Mouse (Mus musculus): ENCODE data around the gene Hibch.
"Not testable (repeated sequence)": the region's sequence is repeated elsewhere in the genome, so short reads cannot be mapped to it uniquely, and the experiment has no call there.

Gene Hibch

DNA sequence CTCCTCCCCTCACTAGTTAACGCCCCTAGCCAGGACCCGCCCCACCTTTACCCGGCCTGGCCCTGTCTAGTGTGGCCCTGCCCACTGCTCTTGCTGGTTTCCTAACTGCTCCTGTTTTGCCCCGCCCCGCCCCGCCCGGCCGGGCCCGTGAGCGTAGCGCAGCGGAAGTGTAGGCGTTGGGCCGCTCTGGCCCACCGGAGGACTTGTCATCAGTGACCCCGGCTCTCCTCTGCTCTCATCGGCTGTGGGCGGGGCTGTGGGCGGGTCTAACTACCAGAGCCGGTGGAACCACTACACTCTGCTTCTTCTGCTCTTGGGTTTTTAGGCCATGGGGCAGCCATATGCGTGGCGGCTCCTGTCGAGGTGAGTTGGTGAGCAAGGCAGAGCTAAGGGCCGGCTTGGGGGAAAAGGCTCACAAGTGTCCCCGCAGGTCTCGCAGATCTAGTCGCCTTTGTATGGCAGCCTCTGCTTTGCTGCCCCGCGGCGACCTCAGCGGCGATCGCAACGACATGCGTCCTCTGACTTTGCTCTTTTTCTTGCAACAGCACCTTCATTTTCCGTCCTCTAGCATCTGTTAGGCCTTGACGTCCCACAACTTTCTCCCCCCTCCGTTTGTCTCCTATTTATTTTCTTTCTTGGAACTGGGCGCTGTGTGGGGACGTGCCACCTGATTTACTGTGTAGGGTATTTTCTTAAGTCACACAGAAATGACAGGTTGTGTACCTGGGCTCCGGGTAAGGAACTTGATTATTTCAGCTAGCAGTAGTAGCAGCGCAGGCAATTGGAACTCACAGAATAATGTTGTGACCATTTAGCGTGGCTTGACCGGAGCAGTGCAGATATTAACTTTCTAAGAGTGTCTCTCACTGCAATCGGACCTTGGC is at the start of gene Hibch:
Hibch (plus strand) TSS at position 148 of the 884 bp plus-strand sequence.
- DNase-seq (ENCODE audit: low spot score): peak; percentile 99

DNA sequence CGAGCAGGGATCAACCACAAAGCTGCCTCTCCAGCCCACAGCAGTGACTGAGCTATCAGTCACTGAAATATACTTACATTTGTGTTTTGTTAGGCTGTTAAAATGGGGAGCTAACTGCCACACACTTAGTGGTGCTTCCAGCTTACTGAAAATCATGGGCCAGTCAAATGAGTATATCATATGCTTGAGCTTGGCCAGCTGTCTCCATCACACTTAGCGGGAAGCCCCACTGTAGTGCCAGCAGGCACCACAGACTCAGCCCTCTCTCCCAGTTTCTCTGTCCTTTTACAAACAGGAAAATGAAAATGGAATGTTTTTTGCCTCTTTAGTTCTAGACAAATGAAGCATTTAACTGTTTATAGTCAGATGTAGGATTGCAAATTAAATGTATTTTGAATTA is 48.8 kb upstream of the Hibch start:
- no peak for DNase-seq (ENCODE audit: low spot score)

DNA sequence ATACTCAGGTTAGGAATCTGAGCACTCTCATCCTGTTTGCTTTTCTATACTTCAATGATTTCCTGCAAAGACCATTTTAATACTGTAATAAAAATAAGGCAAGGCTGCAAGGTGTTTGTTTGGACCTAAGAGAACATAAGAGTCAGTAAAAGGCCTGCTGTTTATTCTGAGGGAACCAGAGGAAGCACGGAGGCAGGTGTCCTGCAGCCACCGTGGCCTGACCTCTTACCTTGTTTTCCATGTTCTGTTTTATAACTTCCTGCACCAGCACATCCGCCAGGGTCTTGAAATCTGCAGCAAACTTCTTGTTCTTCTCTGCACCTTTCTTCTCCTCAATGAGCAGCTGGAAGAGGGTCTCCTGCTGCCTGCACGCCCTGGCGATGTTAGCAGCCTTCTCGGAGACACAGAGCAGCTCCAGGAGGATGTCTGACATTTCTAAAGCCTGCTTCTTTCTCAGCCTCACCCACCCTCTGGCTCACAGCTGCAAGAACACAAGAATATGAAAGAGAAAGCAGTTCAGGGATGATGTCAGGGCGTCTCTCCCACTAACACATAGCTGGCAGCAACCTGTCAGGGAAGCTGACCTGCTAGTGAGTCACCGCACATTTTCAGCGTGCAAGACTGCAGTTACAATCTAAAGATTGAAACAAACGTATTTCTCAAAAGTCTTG is 45.5 kb upstream of the Hibch start:
- no peak for DNase-seq (ENCODE audit: low spot score)

DNA sequence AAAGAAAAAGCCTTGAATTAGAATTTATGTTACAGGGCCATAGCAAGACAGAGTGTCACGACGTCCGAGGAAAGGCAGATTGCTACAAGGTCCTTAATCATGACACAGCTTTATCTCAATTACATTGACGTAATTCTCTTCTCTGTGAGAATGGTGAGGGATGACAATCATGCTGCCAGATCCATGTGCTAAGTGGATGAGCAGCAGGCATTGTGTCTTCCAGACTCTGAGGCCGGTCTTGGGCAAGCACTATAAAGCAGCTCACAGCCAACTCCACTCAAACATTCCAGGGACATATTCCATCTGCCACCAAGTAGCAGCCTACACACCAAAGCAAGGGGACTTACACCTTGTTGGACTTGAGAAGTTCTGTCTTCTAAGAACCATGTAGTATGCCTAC is 45.0 kb upstream of the Hibch start:
- no peak for DNase-seq (ENCODE audit: low spot score)

DNA sequence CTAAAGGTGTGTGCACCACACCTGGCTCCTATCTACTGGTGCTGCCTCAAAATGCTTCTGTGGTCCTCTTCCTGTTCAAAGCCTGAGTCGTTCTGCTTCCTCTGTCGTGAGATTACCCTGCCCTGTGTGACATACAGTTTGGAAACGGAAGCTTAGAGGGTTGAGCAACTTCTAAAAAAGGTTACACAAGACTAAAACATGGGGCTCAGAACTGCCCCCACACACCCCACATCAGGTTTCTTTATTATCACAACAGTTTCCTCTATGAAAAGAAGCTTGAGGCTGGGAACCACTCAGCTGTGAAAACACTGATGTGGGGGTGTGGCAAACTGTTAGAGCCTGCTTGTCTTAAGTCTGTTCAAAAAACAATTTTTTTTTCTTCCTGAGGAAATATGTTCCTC is 44.4 kb upstream of the Hibch start:
- no peak for DNase-seq (ENCODE audit: low spot score)

DNA sequence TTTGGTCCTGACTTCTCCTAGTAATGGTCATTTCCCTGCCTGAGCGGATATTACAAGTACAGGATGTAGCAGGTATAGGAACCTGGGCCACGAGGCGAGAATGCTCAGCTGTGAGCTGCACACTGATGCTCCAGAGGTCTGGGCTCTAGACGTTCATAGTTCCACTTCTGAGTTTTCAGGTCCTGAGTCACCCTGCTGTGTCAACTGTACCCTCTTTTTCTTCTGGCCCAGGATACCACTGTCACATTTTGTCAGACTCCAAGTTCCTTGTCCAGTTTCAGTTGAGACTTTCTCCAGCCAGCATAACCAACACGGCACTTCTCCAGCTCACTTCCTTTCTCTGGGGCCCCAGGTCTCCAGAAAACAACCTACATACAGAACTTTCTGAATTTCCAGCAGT is 43.1 kb upstream of the Hibch start:
- no peak for DNase-seq (ENCODE audit: low spot score)

DNA sequence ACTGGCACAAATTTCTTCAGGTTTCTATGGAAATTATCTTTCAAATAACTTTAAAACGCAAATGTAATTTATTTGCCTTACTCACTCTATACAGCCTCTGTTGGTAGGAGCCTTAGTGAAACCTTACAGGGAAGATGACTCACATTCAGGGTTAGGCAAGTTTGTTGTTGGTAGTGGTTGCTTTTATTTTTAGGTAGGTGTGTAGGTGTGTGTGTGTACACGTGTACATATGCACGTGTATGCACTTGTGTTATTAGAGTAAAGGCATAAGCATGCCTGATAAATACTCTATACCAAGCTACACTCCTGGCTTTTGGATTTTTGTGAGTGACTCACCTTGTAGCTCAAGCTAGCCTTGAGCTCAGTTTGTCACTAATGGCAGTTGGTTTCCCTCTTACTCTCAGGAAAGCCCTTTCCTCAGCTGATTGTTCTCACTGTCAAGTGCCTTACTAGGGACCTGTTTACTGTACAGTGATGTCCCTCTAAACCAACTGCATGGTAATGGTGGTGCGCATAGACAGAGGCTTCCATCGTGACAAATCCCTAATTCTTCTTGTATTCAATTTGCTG is 42.2 kb upstream of the Hibch start:
- DNase-seq (ENCODE audit: low spot score): no peak

DNA sequence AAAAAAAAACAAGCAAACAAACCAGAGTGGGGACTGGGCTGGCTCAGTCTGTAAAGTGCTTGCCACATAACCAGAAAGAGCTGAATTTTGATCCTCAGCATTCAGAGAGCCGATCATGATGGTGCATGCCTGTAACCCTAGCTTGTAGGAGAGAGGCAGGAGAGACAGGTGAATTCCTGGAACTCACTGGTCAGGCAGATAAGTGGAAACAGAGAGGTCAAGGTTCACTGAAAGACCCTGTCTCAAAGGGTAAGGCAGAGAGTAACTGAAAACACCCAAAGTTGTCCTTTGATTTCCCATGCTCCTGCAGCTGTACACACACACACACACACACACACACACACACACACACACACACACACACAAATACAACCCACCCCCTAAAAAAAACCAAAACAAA is 39.7 kb upstream of the Hibch start:
- DNase-seq (ENCODE audit: low spot score): no peak

DNA sequence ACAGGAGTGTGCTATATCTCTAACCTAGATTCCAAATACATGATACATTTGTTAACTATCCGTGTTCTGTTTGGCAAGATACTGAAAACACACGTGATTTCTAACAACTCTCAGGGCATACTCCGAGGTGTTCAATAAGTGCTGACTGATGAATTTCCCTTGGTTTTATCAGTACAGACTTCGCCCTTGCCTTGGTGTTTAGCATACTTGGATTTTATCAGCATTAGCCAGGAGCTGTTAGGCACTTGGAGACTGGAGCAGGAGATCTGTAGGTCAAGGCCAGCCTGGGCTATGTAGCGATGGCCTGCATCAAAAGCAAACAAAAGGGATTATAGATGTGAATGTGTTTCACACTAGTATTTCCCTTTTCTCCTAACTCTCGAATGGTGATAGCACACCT is 36.3 kb upstream of the Hibch start:
- DNase-seq (ENCODE audit: low spot score): no peak

DNA sequence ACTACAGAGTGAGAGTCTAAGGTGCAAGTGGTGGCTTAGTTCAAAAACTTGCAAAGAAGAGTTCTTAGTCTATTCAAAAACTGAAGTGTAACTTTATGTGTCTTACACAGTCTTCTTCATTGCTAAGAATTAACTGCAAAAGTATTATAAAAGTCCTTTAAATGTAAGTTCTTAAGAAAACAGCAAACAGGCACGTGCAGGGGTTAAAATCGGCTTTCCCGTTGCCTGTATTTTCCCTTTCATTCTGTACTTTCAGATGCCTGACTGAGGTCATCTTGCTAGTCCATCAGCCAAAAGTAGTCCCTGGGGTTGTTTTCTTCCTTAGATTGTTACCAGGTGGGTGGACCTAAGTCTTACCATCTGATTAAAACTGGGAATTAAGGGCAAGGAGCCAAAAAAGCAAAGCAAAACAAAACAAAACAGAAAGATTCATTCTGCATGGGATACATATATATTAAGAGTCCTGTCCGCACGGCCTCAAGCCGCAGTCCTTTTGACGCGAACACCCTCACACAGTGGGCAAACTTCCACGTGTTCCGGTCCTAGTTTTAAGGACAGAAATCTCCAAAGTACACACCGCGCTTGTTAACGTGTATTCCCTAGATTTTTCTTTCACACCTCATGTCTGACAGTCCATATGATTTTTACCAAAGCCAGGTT is 28.4 kb upstream of the Hibch start:
- DNase-seq (ENCODE audit: low spot score): no peak

DNA sequence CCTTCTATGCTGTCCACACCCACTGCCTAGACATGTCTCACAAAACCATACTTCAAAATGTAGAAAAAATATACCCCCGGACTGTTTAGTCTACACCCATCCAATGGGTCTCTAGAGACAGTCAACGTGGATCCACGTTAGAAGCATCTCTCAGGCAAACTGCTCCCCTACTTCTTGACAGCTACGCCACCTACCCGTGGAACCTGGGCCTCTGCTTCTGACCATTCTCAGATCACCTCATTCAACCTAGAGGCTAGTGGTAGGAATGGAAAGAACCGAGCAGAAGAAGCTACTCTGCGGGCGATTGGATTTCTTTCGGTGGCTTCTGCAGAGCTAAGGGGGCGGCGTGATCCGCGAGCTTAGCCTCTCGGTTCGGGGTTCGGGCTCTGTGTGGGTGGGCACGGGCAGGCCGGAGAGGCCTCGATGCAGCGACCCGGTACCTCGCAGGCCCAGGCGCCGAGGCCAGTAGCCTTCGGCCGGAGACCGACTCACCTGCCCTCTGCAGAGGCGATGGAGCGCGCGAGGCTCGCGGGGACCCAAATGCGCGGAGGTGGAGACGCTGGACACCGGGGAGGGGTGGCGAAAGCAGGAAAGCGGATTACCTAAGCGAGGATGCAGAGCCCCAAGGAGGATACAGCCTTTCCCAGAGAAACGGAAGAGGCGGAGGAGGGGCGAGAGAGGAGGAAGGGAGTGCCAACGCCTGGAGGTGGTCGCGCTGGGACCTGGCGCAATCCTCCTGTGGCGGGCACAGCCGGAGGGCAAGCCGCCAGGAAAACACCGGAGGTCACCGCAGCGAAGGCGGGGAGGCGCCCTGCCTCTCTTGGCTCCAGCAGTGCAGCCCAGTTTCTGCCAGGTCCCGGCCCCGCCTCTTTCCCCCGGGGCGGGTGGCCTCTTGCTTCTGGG is 27.6 kb upstream of the Hibch start, which contains the start of gene Inpp1:
Inpp1 (minus strand) TSS at position 779 of the 903 bp plus-strand sequence.
- peak; percentile 85 for DNase-seq (ENCODE audit: low spot score)

DNA sequence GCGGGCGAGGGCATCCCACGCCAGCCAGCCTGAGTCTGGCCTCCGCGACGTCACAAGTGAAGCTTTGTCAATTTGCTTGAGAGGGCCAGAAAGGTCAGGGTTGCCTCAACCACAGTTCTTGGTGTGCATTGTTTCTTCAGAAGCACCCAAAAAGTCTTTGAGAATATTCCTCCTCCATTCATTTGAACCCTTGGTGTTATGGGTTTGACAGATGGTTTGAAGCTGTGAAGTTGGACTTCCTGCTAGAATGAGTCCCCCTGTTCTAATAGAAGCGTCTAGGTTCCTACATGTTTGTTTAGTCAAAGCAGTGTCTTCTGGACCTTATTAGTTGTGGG is 26.9 kb upstream of the Hibch start:
- DNase-seq (ENCODE audit: low spot score): no peak

DNA sequence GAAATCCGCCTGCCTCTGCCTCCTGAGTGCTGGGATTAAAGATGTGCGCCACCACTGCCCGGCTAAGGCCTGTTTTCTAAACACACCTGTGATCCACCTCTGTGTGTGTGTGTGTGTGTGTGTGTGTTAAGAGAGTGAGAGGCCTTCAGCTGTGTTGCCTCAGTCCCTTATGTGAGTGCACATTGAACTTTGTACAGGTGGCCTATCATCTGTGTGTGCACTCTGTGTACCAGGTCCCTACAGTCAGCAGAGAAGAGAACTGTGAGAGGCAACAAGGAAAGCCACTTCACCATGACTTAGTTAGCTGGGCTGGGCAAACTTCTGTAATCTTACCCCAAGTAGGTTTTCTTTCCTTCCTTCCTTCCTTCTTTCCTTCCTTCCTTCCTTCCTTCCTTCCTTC is 5.6 kb upstream of the Hibch start:
- DNase-seq (ENCODE audit: low spot score): no peak

DNA sequence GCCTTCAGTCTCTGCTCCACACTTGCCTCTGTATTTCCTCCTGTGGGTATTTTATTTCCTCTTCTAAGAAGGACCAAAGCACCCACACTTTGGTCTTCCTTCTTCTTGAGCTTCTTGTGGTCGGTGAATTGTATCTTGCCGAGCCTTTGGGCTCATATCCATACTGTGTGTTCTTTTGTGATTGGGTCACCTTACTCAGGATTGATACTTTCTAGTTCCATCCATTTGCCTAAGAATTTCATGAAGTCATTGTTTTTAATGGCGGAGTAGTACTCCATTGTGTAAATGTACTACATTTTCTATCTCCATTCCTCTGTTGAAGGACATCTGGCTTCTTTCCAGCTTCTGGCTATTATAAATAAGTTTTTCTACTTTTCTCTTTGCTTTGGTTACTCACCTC is 375 bp upstream of the Hibch start:
- DNase-seq (ENCODE audit: low spot score): no peak

DNA sequence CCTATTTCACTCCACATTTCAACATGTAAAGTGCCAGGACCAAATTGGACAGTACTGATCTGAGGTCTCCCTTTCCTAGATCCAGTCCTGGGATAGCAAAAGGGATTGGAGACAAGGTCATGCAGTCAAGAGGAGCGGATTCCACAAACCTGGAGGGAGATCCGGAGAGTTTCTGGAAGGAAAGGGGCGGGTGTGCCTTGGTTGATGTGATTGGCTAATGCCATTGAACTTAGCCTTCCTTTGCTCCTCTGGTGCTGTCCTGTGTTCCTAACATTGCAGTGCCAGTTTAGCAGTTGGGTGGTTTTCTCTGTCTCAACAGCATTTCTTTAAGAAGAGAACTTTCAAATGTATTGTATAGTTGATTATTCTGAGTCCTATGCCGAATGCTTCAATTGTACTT is 1.8 kb downstream of the Hibch start:
- no peak for DNase-seq (ENCODE audit: low spot score)

DNA sequence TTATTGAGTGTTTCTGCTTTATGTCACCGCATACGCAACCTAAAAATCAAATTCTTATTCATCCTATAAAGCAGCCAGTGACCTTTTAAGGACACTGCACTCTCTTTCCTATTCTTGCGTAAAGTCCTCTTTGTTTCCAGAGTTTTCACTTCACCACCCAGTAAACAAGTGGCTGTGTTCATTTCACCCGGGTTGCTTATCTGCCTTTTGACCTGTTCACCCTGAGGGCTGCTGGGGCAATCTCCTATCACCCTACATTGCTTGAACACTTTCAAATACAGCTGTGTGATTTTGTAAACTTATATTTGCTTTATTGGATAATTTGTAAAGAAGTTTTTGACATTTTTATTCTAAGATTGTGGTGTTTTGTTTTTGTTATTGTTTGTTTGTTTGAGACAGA is 4.7 kb downstream of the Hibch start:
- no peak for DNase-seq (ENCODE audit: low spot score)

DNA sequence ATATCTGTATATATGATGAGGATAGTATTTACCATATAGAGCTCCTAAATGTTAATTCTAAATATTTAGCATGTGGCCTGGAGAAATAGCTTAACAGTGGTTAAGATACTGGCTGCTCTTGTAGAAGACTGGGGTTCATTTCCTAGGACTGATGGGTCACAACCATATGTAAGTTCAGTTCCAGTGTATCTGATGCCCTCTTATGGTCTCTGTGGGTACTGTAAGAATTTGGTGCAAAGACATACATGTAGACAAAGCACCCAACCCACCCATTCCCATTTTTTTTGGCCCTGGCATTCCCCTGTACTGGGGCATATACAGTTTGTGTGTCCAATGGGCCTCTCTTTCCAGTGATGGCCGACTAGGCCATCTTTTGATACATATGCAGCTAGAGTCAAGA is 9.3 kb downstream of the Hibch start:
- not testable (repeated sequence) for DNase-seq (ENCODE audit: low spot score)

DNA sequence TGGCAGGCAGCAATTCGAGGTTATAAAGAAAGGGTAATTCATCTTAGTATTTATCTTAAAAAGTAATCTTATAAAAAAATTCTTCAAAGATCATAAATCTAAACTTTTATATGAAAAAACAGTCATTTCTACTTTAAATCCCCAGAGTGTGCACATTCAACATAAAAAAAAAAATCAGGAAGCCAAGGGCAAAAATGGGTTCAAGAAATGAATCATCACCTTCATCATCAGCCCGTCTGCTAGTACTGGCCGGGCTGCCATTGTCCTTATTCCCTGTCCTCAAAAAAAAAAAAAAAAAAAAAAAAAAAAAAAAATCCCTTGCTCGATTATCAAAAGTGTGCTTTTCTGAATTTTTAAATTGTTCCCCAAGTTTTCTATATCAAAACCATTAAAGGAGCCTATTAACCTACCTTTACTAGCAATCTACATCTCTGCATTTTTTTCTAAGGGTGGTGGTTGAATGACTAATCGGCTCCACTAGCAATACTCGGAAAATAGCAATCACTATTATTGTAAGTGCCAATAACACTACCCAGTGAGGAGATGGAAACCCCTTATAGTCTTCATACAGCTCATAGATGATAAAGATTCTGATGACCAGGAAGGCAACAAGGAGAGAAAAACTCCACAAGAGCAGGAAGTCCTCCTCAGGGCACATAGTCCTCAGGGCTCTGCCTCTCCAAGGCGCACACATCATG is 11.3 kb downstream of the Hibch start:
- DNase-seq (ENCODE audit: low spot score): no peak

DNA sequence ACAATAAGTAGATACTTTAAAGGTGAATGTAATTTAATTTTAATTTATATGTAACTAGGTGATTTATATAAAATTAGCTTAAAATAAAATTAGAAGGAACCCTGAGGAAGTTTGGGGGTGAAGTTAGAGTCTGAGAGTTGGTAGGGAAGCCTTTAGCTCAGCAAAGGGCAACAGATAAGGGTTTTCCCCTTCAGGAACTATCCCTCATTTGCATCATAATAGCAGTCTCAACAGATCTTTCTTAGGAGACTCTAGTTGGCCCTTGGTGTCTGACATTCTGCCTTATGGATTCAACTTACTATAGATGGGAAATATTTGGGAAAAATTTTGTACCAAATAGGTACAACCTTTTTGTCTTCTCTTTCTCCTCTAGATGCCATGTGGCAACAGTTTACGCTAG is 19.5 kb downstream of the Hibch start:
- DNase-seq (ENCODE audit: low spot score): no peak

DNA sequence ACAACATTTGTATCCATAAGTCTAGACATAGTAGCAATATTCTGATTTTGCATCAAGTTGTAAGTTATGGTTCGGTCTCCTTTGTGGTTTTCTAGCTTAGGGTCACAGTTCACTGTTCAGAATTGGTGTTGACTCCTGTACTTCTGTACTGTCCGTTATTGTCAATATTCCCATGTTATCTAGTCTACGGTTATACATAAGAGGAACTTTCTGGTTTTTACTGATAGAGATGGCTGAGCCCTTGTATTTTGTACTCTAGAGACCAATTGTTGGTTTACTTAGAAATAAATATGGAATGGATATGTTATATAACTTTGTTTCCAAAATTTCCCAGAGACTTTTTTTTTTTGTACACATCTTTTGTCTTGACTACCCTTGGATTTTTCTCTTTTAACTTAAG is 21.3 kb downstream of the Hibch start:
- no peak for DNase-seq (ENCODE audit: low spot score)

DNA sequence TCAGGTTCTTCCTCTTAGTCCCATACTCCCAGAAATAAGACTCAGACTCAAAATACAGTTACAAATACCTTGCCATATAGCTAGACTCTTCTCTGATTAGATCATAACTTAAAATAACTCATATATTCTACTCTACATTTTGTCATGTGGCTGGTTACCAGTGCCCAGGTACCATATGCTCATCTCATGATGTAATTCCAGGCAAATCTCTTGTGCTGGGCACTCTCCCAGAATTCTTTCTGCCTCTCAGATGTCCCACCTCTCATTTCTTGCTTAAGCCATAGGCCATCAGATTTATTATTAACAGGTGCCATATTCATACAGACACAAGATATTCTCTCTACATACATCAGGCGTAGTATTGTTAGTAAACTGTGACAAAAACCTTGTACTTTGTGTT is 23.1 kb downstream of the Hibch start:
- no peak for DNase-seq (ENCODE audit: low spot score)
